Mouse (Mus musculus): ENCODE results near the gene Lasp1. TPM values are rescaled to one million over a fixed set of nuclear protein-coding genes. Genes with fewer than 3 reads are reported as not detected.
A peak's percentile ranks its signal among the peaks of the same experiment; 100 is the strongest.

Lasp1 gene
- polyA plus RNA-seq (2014; fragmentation: Nextera tagmentation; extraction: Ambion mirVana) = 114 and 138 TPM in 2 replicates

GRCm38 (mm10) chr11:97798782-97799145 lies at the start of gene Lasp1:
TSS of gene Lasp1 (plus strand) at chr11:97799000.
- Histone ChIP-seq H3K36me3 (ENCODE audit: control insufficient read depth, insufficient read depth, low read length) (no peaks in the 10 kb centered on the region), H3K9me3 (ENCODE audit: control insufficient read depth, low read length) (no peaks in the 10 kb centered on the region), H3K9ac (replicated peaks; ENCODE audit: low read length) (peak within 1 kb of the TSS; percentile 96), H3K4me2 (ENCODE audit: low read length) (peak within 1 kb of the TSS; percentile 72), H3K4me3 (replicated peaks; ENCODE audit: low read depth, low read length) (peak within 1 kb of the TSS; percentile 90), H3K27ac (replicated peaks; ENCODE audit: low read depth, low read length) (peak within 1 kb of the TSS; percentile 96), H3K27me3 (ENCODE audit: control insufficient read depth, insufficient read depth, low read length) (no peaks in the 10 kb centered on the region), H3K4me1 (ENCODE audit: control insufficient read depth, insufficient read depth, low read length) (peaks cover 19% of the 10 kb centered on the region)
- DNase-seq = peak; percentile 93
- ATAC-seq (ENCODE audit: low FRiP score, low TSS enrichment) = peak; percentile 72
- under 1% methylated on average over 11 of the region's 11 CpGs for WGBS

GRCm38 (mm10) chr11:97753277-97753676 lies 45.5 kb upstream of the Lasp1 start:
- H3K36me3 ChIP-seq (ENCODE audit: control insufficient read depth, insufficient read depth, low read length) = peaks cover 89% of the 10 kb centered on the region
- no peaks in the 10 kb centered on the region for H3K27me3 ChIP-seq (ENCODE audit: control insufficient read depth, insufficient read depth, low read length)
- no peak overlapping the region for H3K4me3 ChIP-seq (replicated peaks; ENCODE audit: low read depth, low read length)
- WGBS = 95% methylated on average over 8 of the region's 8 CpGs
- no peak overlapping the region for H3K4me2 ChIP-seq (ENCODE audit: low read length)
- H3K9me3 ChIP-seq (ENCODE audit: control insufficient read depth, low read length) = no peaks in the 10 kb centered on the region
- no peak overlapping the region for H3K9ac ChIP-seq (replicated peaks; ENCODE audit: low read length)
- DNase-seq (no peak), ATAC-seq (ENCODE audit: low FRiP score, low TSS enrichment) (no peak)
- no peaks in the 10 kb centered on the region for H3K4me1 ChIP-seq (ENCODE audit: control insufficient read depth, insufficient read depth, low read length)
- no peak overlapping the region for H3K27ac ChIP-seq (replicated peaks; ENCODE audit: low read depth, low read length)

- H3K9me3 ChIP-seq (ENCODE audit: control insufficient read depth, low read length) = no peaks in the 10 kb centered on the region
- ATAC-seq (ENCODE audit: low FRiP score, low TSS enrichment) (no peak), DNase-seq (no peak)
- no peak overlapping the region for H3K4me2 ChIP-seq (ENCODE audit: low read length)
- H3K9ac ChIP-seq (replicated peaks; ENCODE audit: low read length) = no peak overlapping the region
- H3K27ac ChIP-seq (replicated peaks; ENCODE audit: low read depth, low read length) = no peak overlapping the region
- H3K27me3 ChIP-seq (ENCODE audit: control insufficient read depth, insufficient read depth, low read length) = no peaks in the 10 kb centered on the region
- 94% methylated on average over 1 of the region's 1 CpGs for WGBS
- H3K36me3 ChIP-seq (ENCODE audit: control insufficient read depth, insufficient read depth, low read length) = peaks cover 78% of the 10 kb centered on the region
- no peaks in the 10 kb centered on the region for H3K4me1 ChIP-seq (ENCODE audit: control insufficient read depth, insufficient read depth, low read length)
- H3K4me3 ChIP-seq (replicated peaks; ENCODE audit: low read depth, low read length) = no peak overlapping the region
Measured at GRCm38 (mm10) chr11:97758125-97758524, 40.7 kb upstream of the Lasp1 start.

GRCm38 (mm10) chr11:97758942-97759341 lies 39.9 kb upstream of the Lasp1 start:
- Histone ChIP-seq H3K4me2 (ENCODE audit: low read length) (no peak overlapping the region), H3K9ac (replicated peaks; ENCODE audit: low read length) (no peak overlapping the region), H3K27ac (replicated peaks; ENCODE audit: low read depth, low read length) (no peak overlapping the region), H3K36me3 (ENCODE audit: control insufficient read depth, insufficient read depth, low read length) (peaks cover 70% of the 10 kb centered on the region), H3K27me3 (ENCODE audit: control insufficient read depth, insufficient read depth, low read length) (no peaks in the 10 kb centered on the region), H3K4me1 (ENCODE audit: control insufficient read depth, insufficient read depth, low read length) (no peaks in the 10 kb centered on the region), H3K9me3 (ENCODE audit: control insufficient read depth, low read length) (no peaks in the 10 kb centered on the region), H3K4me3 (replicated peaks; ENCODE audit: low read depth, low read length) (no peak overlapping the region)
- WGBS = 90% methylated on average over 6 of the region's 6 CpGs
- ATAC-seq (ENCODE audit: low FRiP score, low TSS enrichment) (no peak), DNase-seq (no peak)

GRCm38 (mm10) chr11:97761638-97762037 lies 37.2 kb upstream of the Lasp1 start:
- Histone ChIP-seq H3K9me3 (ENCODE audit: control insufficient read depth, low read length) (no peaks in the 10 kb centered on the region), H3K9ac (replicated peaks; ENCODE audit: low read length) (no peak overlapping the region), H3K4me2 (ENCODE audit: low read length) (no peak overlapping the region), H3K27ac (replicated peaks; ENCODE audit: low read depth, low read length) (no peak overlapping the region), H3K36me3 (ENCODE audit: control insufficient read depth, insufficient read depth, low read length) (peaks cover 50% of the 10 kb centered on the region), H3K4me1 (ENCODE audit: control insufficient read depth, insufficient read depth, low read length) (peaks cover 13% of the 10 kb centered on the region), H3K27me3 (ENCODE audit: control insufficient read depth, insufficient read depth, low read length) (no peaks in the 10 kb centered on the region), H3K4me3 (replicated peaks; ENCODE audit: low read depth, low read length) (no peak overlapping the region)
- ATAC-seq (ENCODE audit: low FRiP score, low TSS enrichment) = no peak
- DNase-seq = no peak

GRCm38 (mm10) chr11:97766154-97766881 lies 32.5 kb upstream of the Lasp1 start, which contains the start of gene Cwc25:
TSS of gene Cwc25 (minus strand) at chr11:97766556.
- DNase-seq (peak; percentile 98), ATAC-seq (ENCODE audit: low FRiP score, low TSS enrichment) (peak; percentile 92)
- H3K4me2 ChIP-seq (ENCODE audit: low read length) = peak within 1 kb of the TSS; percentile 80
- H3K27ac ChIP-seq (replicated peaks; ENCODE audit: low read depth, low read length) = peak within 1 kb of the TSS; percentile 90
- no peaks in the 10 kb centered on the region for H3K9me3 ChIP-seq (ENCODE audit: control insufficient read depth, low read length)
- H3K36me3 ChIP-seq (ENCODE audit: control insufficient read depth, insufficient read depth, low read length) = peaks cover 18% of the 10 kb centered on the region
- WGBS = under 1% methylated on average over 38 of the region's 38 CpGs
- H3K9ac ChIP-seq (replicated peaks; ENCODE audit: low read length) = peak within 1 kb of the TSS; percentile 84
- no peaks in the 10 kb centered on the region for H3K27me3 ChIP-seq (ENCODE audit: control insufficient read depth, insufficient read depth, low read length)
- H3K4me1 ChIP-seq (ENCODE audit: control insufficient read depth, insufficient read depth, low read length) = peaks cover 16% of the 10 kb centered on the region
- H3K4me3 ChIP-seq (replicated peaks; ENCODE audit: low read depth, low read length) = peak within 1 kb of the TSS; percentile 95

- WGBS = 43% methylated on average over 2 of the region's 2 CpGs
- ATAC-seq (ENCODE audit: low FRiP score, low TSS enrichment) (no peak), DNase-seq (no peak)
- H3K9me3 ChIP-seq (ENCODE audit: control insufficient read depth, low read length) = no peaks in the 10 kb centered on the region
- H3K4me3 ChIP-seq (replicated peaks; ENCODE audit: low read depth, low read length) = no peak overlapping the region
- no peak overlapping the region for H3K27ac ChIP-seq (replicated peaks; ENCODE audit: low read depth, low read length)
- no peaks in the 10 kb centered on the region for H3K27me3 ChIP-seq (ENCODE audit: control insufficient read depth, insufficient read depth, low read length)
- no peak overlapping the region for H3K4me2 ChIP-seq (ENCODE audit: low read length)
- no peak overlapping the region for H3K9ac ChIP-seq (replicated peaks; ENCODE audit: low read length)
- peaks cover 16% of the 10 kb centered on the region for H3K4me1 ChIP-seq (ENCODE audit: control insufficient read depth, insufficient read depth, low read length)
- H3K36me3 ChIP-seq (ENCODE audit: control insufficient read depth, insufficient read depth, low read length) = no peaks in the 10 kb centered on the region
Measured at GRCm38 (mm10) chr11:97769704-97770103, 29.1 kb upstream of the Lasp1 start.

- Histone ChIP-seq H3K27ac (replicated peaks; ENCODE audit: low read depth, low read length) (no peak overlapping the region), H3K4me1 (ENCODE audit: control insufficient read depth, insufficient read depth, low read length) (0 out of 2 replicates have a peak, but pooled peaks cover 3% of the 10 kb centered on the region), H3K4me3 (replicated peaks; ENCODE audit: low read depth, low read length) (no peak overlapping the region), H3K4me2 (ENCODE audit: low read length) (no peak overlapping the region), H3K9ac (replicated peaks; ENCODE audit: low read length) (no peak overlapping the region), H3K9me3 (ENCODE audit: control insufficient read depth, low read length) (no peaks in the 10 kb centered on the region), H3K36me3 (ENCODE audit: control insufficient read depth, insufficient read depth, low read length) (peaks cover 15% of the 10 kb centered on the region), H3K27me3 (ENCODE audit: control insufficient read depth, insufficient read depth, low read length) (no peaks in the 10 kb centered on the region)
- no peak for DNase-seq
- no peak for ATAC-seq (ENCODE audit: low FRiP score, low TSS enrichment)
- WGBS = 82% methylated on average over 14 of the region's 14 CpGs
Measured at GRCm38 (mm10) chr11:97771410-97771809, 27.4 kb upstream of the Lasp1 start.

GRCm38 (mm10) chr11:97775186-97775585 lies 23.6 kb upstream of the Lasp1 start:
- no peak overlapping the region for H3K27ac ChIP-seq (replicated peaks; ENCODE audit: low read depth, low read length)
- H3K4me3 ChIP-seq (replicated peaks; ENCODE audit: low read depth, low read length) = no peak overlapping the region
- ATAC-seq (ENCODE audit: low FRiP score, low TSS enrichment) = no peak
- no peaks in the 10 kb centered on the region for H3K9me3 ChIP-seq (ENCODE audit: control insufficient read depth, low read length)
- no peaks in the 10 kb centered on the region for H3K4me1 ChIP-seq (ENCODE audit: control insufficient read depth, insufficient read depth, low read length)
- H3K27me3 ChIP-seq (ENCODE audit: control insufficient read depth, insufficient read depth, low read length) = no peaks in the 10 kb centered on the region
- no peak for DNase-seq
- H3K36me3 ChIP-seq (ENCODE audit: control insufficient read depth, insufficient read depth, low read length) = peaks cover 49% of the 10 kb centered on the region
- no peak overlapping the region for H3K9ac ChIP-seq (replicated peaks; ENCODE audit: low read length)
- H3K4me2 ChIP-seq (ENCODE audit: low read length) = no peak overlapping the region
- WGBS = 78% methylated on average over 13 of the region's 13 CpGs
